Mouse (Mus musculus) erythroblast, embryonic 14.5 days (primary cell): ENCODE measurements at regions not wholly inside any gene's neighbourhood (a gene's known extent, or its start where the extent isn't known, plus 50 kb on each side); places are given as distances from the start of the nearest gene placed in this dataset.

Experiments
- H3K27me3 ChIP-seq: 2 replicates; pipeline ENCODE4 v1.6.1; 2012; ENCODE audit warnings: inconsistent platforms; ENCODE audit not compliant: control insufficient read depth
- H3K36me3 ChIP-seq: 2 replicates; pipeline ENCODE4 v1.6.1; 2012; ENCODE audit warnings: mild to moderate bottlenecking, inconsistent platforms; ENCODE audit not compliant: control insufficient read depth
- H3K4me1 ChIP-seq: 2 replicates; pipeline ENCODE4 v1.6.1; 2012; ENCODE audit warnings: inconsistent platforms; ENCODE audit not compliant: control insufficient read depth
- H3K4me3 ChIP-seq: replicated peaks from 2 replicates; pipeline ENCODE3; 2012; ENCODE audit warnings: moderate library complexity, mild to moderate bottlenecking, inconsistent platforms
- H3K9me3 ChIP-seq: 2 replicates; pipeline ENCODE4 v1.6.1; 2012; ENCODE audit warnings: low read length, inconsistent platforms, mixed read lengths; ENCODE audit not compliant: control insufficient read depth
- GATA1 ChIP-seq: IDR thresholded peaks from 2 replicates; pipeline ENCODE4 v1.6.1; 2012; ENCODE audit warnings: low read length, inconsistent platforms, mixed read lengths
- TAL1 ChIP-seq: IDR thresholded peaks from 3 replicates; pipeline ENCODE4 v1.6.1; 2012; ENCODE audit warnings: low read length, inconsistent platforms, mixed read lengths

DNA sequence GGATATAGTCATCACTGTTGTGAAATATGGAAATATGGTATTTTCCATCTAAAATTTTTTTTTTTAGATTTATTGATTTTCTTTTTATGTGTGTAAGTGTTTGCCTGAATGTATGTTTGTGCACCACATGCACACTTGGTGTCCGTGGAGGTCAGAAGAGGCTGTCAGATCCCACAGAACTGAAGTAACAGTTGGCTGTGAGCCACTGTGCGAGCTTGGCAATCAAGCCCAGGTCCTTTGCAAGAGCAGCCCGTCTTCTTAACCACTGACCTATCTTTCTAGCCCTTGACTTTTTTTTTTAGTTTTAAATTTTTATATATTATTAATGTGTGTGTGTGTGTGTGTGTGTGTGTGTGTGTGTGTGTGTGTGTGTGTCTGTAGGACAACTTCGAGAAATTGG lies 52.5 kb upstream of the Zfp618 start:
- no peaks in the 10 kb centered on the region for H3K36me3 ChIP-seq
- no peaks in the 10 kb centered on the region for H3K9me3 ChIP-seq
- no peaks in the 10 kb centered on the region for H3K27me3 ChIP-seq
- no peak overlapping the region for H3K4me3 ChIP-seq
- no peaks in the 10 kb centered on the region for H3K4me1 ChIP-seq
- TF ChIP-seq GATA1 (no peak), TAL1 (no peak)
